Mouse (Mus musculus) hindbrain, embryonic 11.5 days (tissue): ENCODE results near the gene Foxa2. TPM values are rescaled to one million over a fixed set of nuclear protein-coding genes. Genes with fewer than 3 reads are reported as not detected.

Experiments
- ATAC-seq: fragments of 200-750 bp; cut with Nextera tagmentation; 2 replicates; pipeline ENCODE4 v1.8.0; 2017; ENCODE audit warnings: mild to moderate bottlenecking, moderate TSS enrichment, moderate library complexity; ENCODE audit not compliant: low FRiP score
- DNase-seq: peaks from one replicate; pipeline ENCODE4 v3.0.0-alpha.2; 2015; ENCODE audit warnings: low spot score
- H3K27ac ChIP-seq: fragments of 300-500 bp; sonication (generic); 2 replicates; pipeline ENCODE4 v1.5.1; 2014; ENCODE audit warnings: mild to moderate bottlenecking, low read depth, low read length
- H3K27me3 ChIP-seq: fragments of 300-500 bp; sonication (generic); 2 replicates; pipeline ENCODE4 v1.6.1; 2014; ENCODE audit warnings: mild to moderate bottlenecking, low read length, moderate library complexity, mixed read lengths; ENCODE audit not compliant: control insufficient read depth, insufficient read depth
- H3K36me3 ChIP-seq: fragments of 300-500 bp; sonication (generic); 2 replicates; pipeline ENCODE4 v1.6.1; 2014; ENCODE audit warnings: mild to moderate bottlenecking, low read length, moderate library complexity, mixed read lengths; ENCODE audit not compliant: control insufficient read depth, insufficient read depth
- H3K4me1 ChIP-seq: fragments of 300-500 bp; sonication (generic); replicated peaks from 2 replicates; pipeline ENCODE4 v1.6.1; 2014; ENCODE audit warnings: low read length, mixed read lengths; ENCODE audit not compliant: control insufficient read depth, insufficient read depth
- H3K4me2 ChIP-seq: fragments of 300-500 bp; sonication (generic); replicated peaks from 2 replicates; pipeline ENCODE4 v1.6.1; 2014; ENCODE audit warnings: mild to moderate bottlenecking, low read depth, low read length
- H3K4me3 ChIP-seq: fragments of 300-500 bp; sonication (generic); 2 replicates; pipeline ENCODE4 v1.5.1; 2014; ENCODE audit warnings: low read depth, low read length
- H3K9ac ChIP-seq: fragments of 300-500 bp; sonication (generic); 2 replicates; pipeline ENCODE4 v1.6.1; 2014; ENCODE audit warnings: low read depth, low read length
- H3K9me3 ChIP-seq: fragments of 300-500 bp; sonication (generic); 2 replicates; pipeline ENCODE4 v1.6.1; 2016; ENCODE audit warnings: low read length; ENCODE audit not compliant: control insufficient read depth
- WGBS: fragments of 180-500 bp; shearing (Covaris S2); extraction: QIAGEN DNeasy Blood & Tissue Kit; methylation state at CpG from one replicate; pipeline ENCODE4 v1.1.7; 2014; 5-methylcytosine and 5-hydroxymethylcytosine counted together
- polyA plus RNA-seq: library from polyadenylated mRNA; unstranded; fragments of >200 nt; fragmentation: Nextera tagmentation; extraction: Ambion mirVana; gene quantifications from 2 replicates; pipeline ENCODE4 v1.2.1, GENCODE M21; 2014

Foxa2 gene
- polyA plus RNA-seq, 1 experiment from 2014 or later, result 4.5 TPM

- no peak overlapping the region for H3K27ac ChIP-seq
- no peak overlapping the region for H3K4me2 ChIP-seq
- peak; percentile 50 for DNase-seq
These were observed 4.6 kb downstream of the Foxa2 start for GRCm38 (mm10) chr2:148042126-148042640.

GRCm38 (mm10) chr2:148041381-148041780 lies 5.4 kb downstream of the Foxa2 start:
- no peaks in the 10 kb centered on the region for H3K9me3 ChIP-seq
- H3K9ac ChIP-seq, result no peak overlapping the region
- ATAC-seq, result no peak
- 2% methylated on average over 5 of the region's 5 CpGs for WGBS
- H3K4me1 ChIP-seq, result no peaks in the 10 kb centered on the region; the same call in 1 of the 2 replicates
- no peaks in the 10 kb centered on the region for H3K36me3 ChIP-seq
- H3K27ac ChIP-seq, result no peak overlapping the region
- no peak overlapping the region for H3K4me3 ChIP-seq
- no peak overlapping the region for H3K4me2 ChIP-seq
- peak; percentile 38 for DNase-seq
- peaks cover 99% of the 10 kb centered on the region for H3K27me3 ChIP-seq

More at GRCm38 (mm10) chr2:148042126-148042640, 4.6 kb downstream of the Foxa2 start:
- no peak overlapping the region for H3K4me3 ChIP-seq
- H3K9ac ChIP-seq, result no peak overlapping the region
- WGBS, result 15% methylated on average over 3 of the region's 3 CpGs
- peaks cover 99% of the 10 kb centered on the region for H3K27me3 ChIP-seq
- no peaks in the 10 kb centered on the region for H3K9me3 ChIP-seq
- no peak for ATAC-seq
- H3K36me3 ChIP-seq, result no peaks in the 10 kb centered on the region
- no peaks in the 10 kb centered on the region; the same call in 1 of the 2 replicates for H3K4me1 ChIP-seq

- H3K4me2 ChIP-seq, result no peak overlapping the region; the same call in 1 of the 2 replicates
- WGBS, result under 1% methylated on average over 36 of the region's 37 CpGs
- H3K36me3 ChIP-seq, result no peaks in the 10 kb centered on the region
- ATAC-seq (peak; percentile 31; the same call in 1 of the 2 replicates), DNase-seq (peak; percentile 67)
- peaks cover 99% of the 10 kb centered on the region for H3K27me3 ChIP-seq
- H3K27ac ChIP-seq, result no peak overlapping the region
- no peaks in the 10 kb centered on the region for H3K9me3 ChIP-seq
- no peak overlapping the region for H3K4me3 ChIP-seq
- no peak overlapping the region for H3K9ac ChIP-seq
- H3K4me1 ChIP-seq, result no peaks in the 10 kb centered on the region; the same call in 1 of the 2 replicates
These were observed 6.3 kb downstream of the Foxa2 start for GRCm38 (mm10) chr2:148040236-148041121.

- peaks cover 99% of the 10 kb centered on the region for H3K27me3 ChIP-seq
- no peak overlapping the region for H3K4me2 ChIP-seq
- H3K27ac ChIP-seq, result 0 out of 2 replicates have a peak overlapping the region, but pooled peaks have one; percentile 2
- H3K4me3 ChIP-seq, result peak overlapping the region; percentile 6; the same call in 1 of the 2 replicates
- no peak overlapping the region for H3K9ac ChIP-seq
- no peak for ATAC-seq
- peak; percentile 68 for DNase-seq
- no peaks in the 10 kb centered on the region for H3K36me3 ChIP-seq
- H3K9me3 ChIP-seq, result no peaks in the 10 kb centered on the region
- H3K4me1 ChIP-seq, result no peaks in the 10 kb centered on the region; the same call in 1 of the 2 replicates
- under 1% methylated on average over 53 of the region's 53 CpGs for WGBS
These were observed 7.2 kb downstream of the Foxa2 start for GRCm38 (mm10) chr2:148039351-148040235.

- no peak overlapping the region for H3K4me2 ChIP-seq
- H3K4me3 ChIP-seq, result no peak overlapping the region; the same call in 1 of the 2 replicates
- H3K9me3 ChIP-seq, result no peaks in the 10 kb centered on the region
- H3K9ac ChIP-seq, result no peak overlapping the region
- peaks cover 99% of the 10 kb centered on the region for H3K27me3 ChIP-seq
- WGBS, result 1% methylated on average over 42 of the region's 42 CpGs
- DNase-seq (no peak), ATAC-seq (no peak)
- no peaks in the 10 kb centered on the region for H3K36me3 ChIP-seq
- H3K4me1 ChIP-seq, result no peaks in the 10 kb centered on the region
- H3K27ac ChIP-seq, result no peak overlapping the region
These were observed 8.1 kb downstream of the Foxa2 start for GRCm38 (mm10) chr2:148038366-148039310.

GRCm38 (mm10) chr2:148036611-148037160 lies 10.1 kb downstream of the Foxa2 start:
- H3K4me3 ChIP-seq, result no peak overlapping the region

GRCm38 (mm10) chr2:148030991-148031675 lies 15.6 kb downstream of the Foxa2 start:
- Histone ChIP-seq H3K27ac (no peak overlapping the region), H3K4me2 (no peak overlapping the region), H3K9me3 (no peaks in the 10 kb centered on the region), H3K9ac (no peak overlapping the region), H3K4me1 (no peaks in the 10 kb centered on the region), H3K27me3 (peaks cover 91% of the 10 kb centered on the region), H3K36me3 (no peaks in the 10 kb centered on the region), H3K4me3 (no peak overlapping the region)
- 1% methylated on average over 6 of the region's 6 CpGs for WGBS
- peak; percentile 50 for DNase-seq
- no peak for ATAC-seq

More at GRCm38 (mm10) chr2:148036611-148037160, 10.1 kb downstream of the Foxa2 start:
- H3K9me3 ChIP-seq, result no peaks in the 10 kb centered on the region
- DNase-seq (no peak), ATAC-seq (no peak)
- no peak overlapping the region for H3K4me2 ChIP-seq
- H3K27me3 ChIP-seq, result peaks cover 93% of the 10 kb centered on the region
- no peaks in the 10 kb centered on the region for H3K36me3 ChIP-seq
- no peaks in the 10 kb centered on the region for H3K4me1 ChIP-seq
- WGBS, result 0% methylated on average over 4 of the region's 4 CpGs
- no peak overlapping the region for H3K9ac ChIP-seq
- no peak overlapping the region for H3K27ac ChIP-seq
